Mouse (Mus musculus) frontal cortex, postnatal 14 days (tissue): ENCODE measurements around the gene Grm8.
A peak's percentile ranks its signal among the peaks of the same experiment; 100 is the strongest.
"Not testable (repeated sequence)": the region's sequence is repeated elsewhere in the genome, so short reads cannot be mapped to it uniquely, and the experiment has no call there.

Source experiments
- DNase-seq, 2 experiments: peaks; one replicate each; pipeline ENCODE4 v3.0.0; 2022; ENCODE audit warnings: low spot score in 2 of 2

Gene Grm8

DNA sequence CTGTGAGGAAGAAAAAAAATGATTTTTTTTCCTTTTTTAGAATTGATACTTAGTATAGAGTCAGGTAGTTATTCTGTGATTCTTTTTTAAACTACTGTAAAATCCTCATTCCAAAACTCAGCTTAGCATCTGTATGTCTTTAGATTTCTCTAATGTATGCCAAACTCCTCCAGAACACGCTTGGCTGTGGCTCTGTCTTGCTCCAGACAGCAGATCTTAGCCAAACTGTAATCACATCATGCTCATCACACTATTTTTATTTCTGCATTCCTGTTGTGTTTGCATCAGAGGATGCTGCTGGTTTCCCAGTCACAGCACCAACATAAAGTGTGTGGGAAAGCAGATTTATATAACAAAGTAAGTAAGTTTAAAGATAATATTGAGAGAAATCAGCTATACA, 249.2 kb downstream of the Grm8 start:
- DNase-seq: no peak

GRCm38 (mm10) chr6:27849644-27850043, 285.3 kb downstream of the Grm8 start:
- no peak for DNase-seq

GRCm38 (mm10) chr6:27836159-27836558, 298.8 kb downstream of the Grm8 start:
- DNase-seq: no peak

DNA sequence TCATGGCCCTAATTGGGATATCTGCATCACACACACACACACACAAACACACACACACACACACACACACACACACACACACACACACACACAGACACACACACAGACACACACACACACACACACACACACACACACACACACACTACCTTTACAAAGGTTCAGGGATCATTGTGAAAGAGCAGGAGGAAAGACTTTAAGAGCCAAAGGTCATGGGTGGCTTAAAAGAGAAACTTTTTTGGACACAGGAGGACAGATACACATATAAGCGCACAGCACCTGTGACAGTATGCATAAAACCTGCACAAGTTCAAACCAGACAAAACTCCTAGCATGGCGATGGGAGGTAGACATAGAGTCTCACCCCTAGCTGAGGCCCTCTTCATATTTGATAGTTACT, 315.2 kb downstream of the Grm8 start:
- not testable (repeated sequence) for DNase-seq

- no peak for DNase-seq
Measured at GRCm38 (mm10) chr6:27812789-27813188, 322.2 kb downstream of the Grm8 start.

GRCm38 (mm10) chr6:27809996-27810395, 325.0 kb downstream of the Grm8 start:
- DNase-seq: no peak

- DNase-seq: no peak
Measured at GRCm38 (mm10) chr6:27806741-27807140, 328.2 kb downstream of the Grm8 start.

DNA sequence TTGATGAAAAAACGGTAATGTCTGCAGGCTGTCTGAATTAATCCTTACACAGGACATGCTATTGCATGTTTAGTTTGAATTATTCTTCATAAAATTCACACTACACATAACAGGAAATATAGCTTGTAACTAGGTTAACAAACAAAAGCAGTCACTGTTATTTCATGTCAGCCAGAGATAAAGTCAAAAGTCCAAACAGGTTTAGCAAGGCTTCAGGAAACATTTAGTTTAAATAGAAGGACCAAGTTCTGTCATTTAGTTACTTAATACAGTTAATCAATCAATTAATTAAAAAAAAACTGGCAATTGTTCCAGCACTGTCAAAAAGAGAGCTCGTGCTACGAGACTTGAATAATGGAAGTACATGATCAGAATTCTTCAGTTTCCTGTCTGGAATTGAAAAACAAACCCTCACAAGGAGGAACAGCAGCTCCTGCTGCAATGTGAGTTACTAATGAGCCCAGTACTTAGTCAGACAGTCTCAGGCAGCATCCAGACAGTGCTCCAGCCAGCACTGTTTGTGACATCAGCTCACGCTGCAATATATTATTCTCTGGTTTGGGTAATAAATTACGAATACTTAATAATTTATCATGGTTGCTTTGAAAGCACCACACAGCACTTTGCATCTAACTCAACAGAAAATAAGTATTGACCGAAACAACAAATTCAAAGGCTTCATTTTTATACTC, 334.0 kb downstream of the Grm8 start:
- no peak for DNase-seq

DNA sequence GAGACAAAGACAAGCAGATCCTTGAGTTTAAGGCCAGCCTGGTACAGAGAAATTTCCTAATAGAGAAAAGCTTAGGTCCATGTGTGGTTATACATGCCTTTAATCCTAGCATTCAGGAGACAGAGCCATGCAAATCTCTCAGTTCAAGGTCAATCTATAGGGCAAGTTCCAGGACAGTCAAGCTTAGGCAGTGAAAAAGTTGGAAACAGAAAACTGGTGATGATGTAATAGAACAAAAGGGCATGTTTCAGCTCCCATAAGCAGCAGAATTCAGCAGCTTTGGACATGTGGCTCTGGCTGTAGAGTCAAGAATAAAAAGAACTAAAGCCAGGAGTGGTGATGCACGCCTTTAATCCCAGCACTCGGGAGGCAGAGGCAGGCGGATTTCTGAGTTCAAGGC, 336.2 kb downstream of the Grm8 start:
- no peak for DNase-seq

GRCm38 (mm10) chr6:27789566-27789965, 345.4 kb downstream of the Grm8 start:
- no peak for DNase-seq

- DNase-seq: no peak
Measured at GRCm38 (mm10) chr6:27789151-27789550, 345.8 kb downstream of the Grm8 start.

- no peak for DNase-seq
Measured at GRCm38 (mm10) chr6:27782251-27782650, 352.7 kb downstream of the Grm8 start.

DNA sequence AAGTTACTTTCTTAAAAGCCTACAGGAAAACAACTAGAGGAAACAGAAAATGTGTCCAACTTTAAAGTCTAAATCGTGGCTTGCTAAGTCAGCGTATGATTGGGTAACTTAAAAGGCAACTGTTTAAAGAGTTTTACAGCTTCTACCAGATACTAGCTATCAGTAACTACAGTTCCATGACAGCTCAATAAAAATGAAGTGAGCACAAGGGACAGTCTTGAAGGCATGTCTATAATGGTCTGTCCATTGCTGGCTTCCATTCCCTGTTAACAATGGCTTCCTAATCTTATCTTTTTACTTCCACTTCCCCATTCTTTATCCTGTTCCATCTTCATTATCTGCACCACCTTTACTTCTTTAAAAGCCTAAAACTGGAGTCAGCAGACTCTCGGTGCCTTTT, 353.6 kb downstream of the Grm8 start:
- no peak for DNase-seq

DNA sequence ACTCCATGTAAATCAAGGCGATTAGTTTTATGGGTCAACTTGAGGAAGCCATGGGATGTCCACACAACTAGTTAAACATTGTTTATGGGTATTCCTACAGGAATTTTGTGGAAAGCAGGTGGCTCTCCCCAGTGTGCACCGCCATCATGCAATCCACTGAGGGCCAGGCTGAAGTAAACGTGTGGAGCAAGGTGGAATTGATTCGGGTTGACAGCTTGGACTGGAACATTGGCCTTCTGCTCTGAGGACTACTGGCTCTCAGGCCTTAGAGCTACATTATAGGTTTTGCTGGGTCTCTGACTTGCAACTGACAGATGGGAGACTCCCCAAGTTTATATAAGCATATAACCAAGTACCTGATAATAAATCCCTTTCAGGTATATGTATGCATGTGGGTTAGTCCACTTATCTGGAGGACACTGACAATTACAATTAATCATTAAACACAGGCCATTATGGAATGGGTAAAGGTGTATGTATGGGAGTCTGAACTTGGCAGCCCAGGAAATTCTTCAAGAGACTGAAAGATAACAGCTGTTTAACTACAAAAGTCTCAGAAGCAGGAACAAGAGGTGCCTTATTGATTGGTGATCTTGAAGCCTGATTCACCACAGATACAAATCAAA, 359.2 kb downstream of the Grm8 start:
- DNase-seq: no peak

- DNase-seq: no peak
Measured at GRCm38 (mm10) chr6:27762061-27762460, 372.9 kb downstream of the Grm8 start.

GRCm38 (mm10) chr6:27753290-27753829, 381.6 kb downstream of the Grm8 start:
- no peak for DNase-seq

DNA sequence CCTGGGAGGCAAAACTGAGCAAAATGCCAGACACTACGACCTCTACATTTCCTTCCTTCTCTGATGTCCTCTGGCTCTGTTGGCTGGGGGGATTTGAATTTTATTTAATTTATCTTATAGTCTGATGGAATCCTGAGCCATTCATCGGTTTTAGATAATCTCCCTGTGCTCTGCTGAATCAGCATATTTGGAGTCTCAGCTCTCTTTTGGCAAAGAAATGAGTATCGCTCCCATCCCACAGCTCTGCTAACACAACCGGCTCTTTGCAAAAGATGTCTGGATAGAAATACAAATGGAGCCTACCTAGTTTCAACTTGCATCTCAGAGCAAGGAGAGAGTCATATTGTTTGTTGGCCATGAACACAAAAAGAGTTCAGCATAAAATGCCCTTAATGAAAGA, 388.5 kb downstream of the Grm8 start:
- no peak for DNase-seq

GRCm38 (mm10) chr6:27745693-27746451, 389.1 kb downstream of the Grm8 start:
- no peak for DNase-seq

GRCm38 (mm10) chr6:27689382-27689781, 445.6 kb downstream of the Grm8 start:
- peak; percentile 9 for DNase-seq

- no peak for DNase-seq
Measured at GRCm38 (mm10) chr6:27661747-27662435, 473.1 kb downstream of the Grm8 start.

GRCm38 (mm10) chr6:27657520-27657919, 477.5 kb downstream of the Grm8 start:
- DNase-seq: peak in 1 of 2 experiments; percentile 37

GRCm38 (mm10) chr6:27646503-27646902, 488.5 kb downstream of the Grm8 start:
- DNase-seq: peak in 1 of 2 experiments; percentile 10
